Mouse (Mus musculus) E14TG2a.4 (cell line): ENCODE measurements around the gene Wapl.

ENCODE experiments used
- CTCF ChIP-seq: conservative IDR thresholded peaks from 2 replicates; pipeline ENCODE4 v1.5.1; 2014; ENCODE audit warnings: low read length
- NANOG ChIP-seq: IDR thresholded peaks from 2 replicates; pipeline ENCODE4 v1.6.1; 2014; ENCODE audit warnings: borderline replicate concordance, low read length, mixed read lengths
- POU5F1 ChIP-seq: IDR thresholded peaks from 2 replicates; pipeline ENCODE4 v1.6.1; 2014; ENCODE audit warnings: low read length, borderline replicate concordance

GRCm38 (mm10) chr14:34761082-34761959, 87.6 kb downstream of the Wapl start:
- no peak for TF ChIP-seq CTCF
- TF ChIP-seq NANOG: no peak
- no peak for TF ChIP-seq POU5F1
